Mouse (Mus musculus): Measurements from ENCODE around the gene Vps16. TPM values are rescaled to one million over a fixed set of nuclear protein-coding genes. Genes with fewer than 3 reads are reported as not detected.

Gene Vps16
- polyA plus RNA-seq, 1 experiment from 2014 or later: 67.1 TPM

- in situ Hi-C loops (cut with MboI; ENCODE audit: low pct_unique_long_range_greater_than_20kb): no loop called here
- DNase-seq (ENCODE audit: low read depth, low spot score): no peak
- POLR2A ChIA-PET: no interaction called here
- TF ChIP-seq CTCF (IDR thresholded peaks at IDR 0.05): no peak
- H3K27me3 ChIP-seq: no peaks in the 10 kb centered on the region
- CTCF ChIA-PET: interaction anchor here (1.4 to 2.9 kb wide), 4 partner anchors 9 to 14 kb away, joined by 3 to 16 read pairs (median 6); no protein-coding TSS in a partner anchor
- ATAC-seq: no peak
These were observed 2.1 kb upstream of the Vps16 start for GRCm38 (mm10) chr2:130421781-130422620.

- in situ Hi-C loops (cut with MboI; ENCODE audit: low pct_unique_long_range_greater_than_20kb): no loop called here
- ChIA-PET POLR2A (interaction anchor here (0.6 to 1.5 kb wide), 2 partner anchors 10 to 1668 kb away, joined by 4 to 7 read pairs; no protein-coding TSS in a partner anchor), CTCF (interaction anchor here (0.7 to 2.9 kb wide), 5 partner anchors 10 to 34 kb away, joined by 3 to 16 read pairs (median 3); no protein-coding TSS in a partner anchor)
- peak; percentile 20 for DNase-seq (ENCODE audit: low read depth, low spot score)
- peak; percentile 40 for ATAC-seq
- TF ChIP-seq CTCF (IDR thresholded peaks at IDR 0.05): no peak
- H3K27me3 ChIP-seq: no peaks in the 10 kb centered on the region
These were observed 578 bp upstream of the Vps16 start for GRCm38 (mm10) chr2:130423397-130424125.

- CTCF ChIA-PET: interaction anchor here (0.9 to 1.8 kb wide), 6 partner anchors 8 to 139 kb away, joined by 3 to 9 read pairs (median 4); partner anchors contain the start of gene Mrps26
These were observed 973 bp downstream of the Vps16 start for GRCm38 (mm10) chr2:130425112-130425511.

GRCm38 (mm10) chr2:130429851-130430250 lies 5.7 kb downstream of the Vps16 start:
- ChIA-PET POLR2A (interaction anchor here (0.6 kb wide), 2 partner anchors 45 to 96 kb away, joined by 3 to 5 read pairs; no protein-coding TSS in a partner anchor), CTCF (no interaction called here)
- no peak for ATAC-seq
- in situ Hi-C loops (cut with MboI; ENCODE audit: low pct_unique_long_range_greater_than_20kb): no loop called here
- no peak for TF ChIP-seq CTCF (IDR thresholded peaks at IDR 0.05)
- no peak for DNase-seq (ENCODE audit: low read depth, low spot score)
- H3K27me3 ChIP-seq: no peaks in the 10 kb centered on the region

More at GRCm38 (mm10) chr2:130425112-130425511, 973 bp downstream of the Vps16 start:
- no peak for DNase-seq (ENCODE audit: low read depth, low spot score)
- in situ Hi-C loops (cut with MboI; ENCODE audit: low pct_unique_long_range_greater_than_20kb): no loop called here
- TF ChIP-seq CTCF (IDR thresholded peaks at IDR 0.05): no peak
- H3K27me3 ChIP-seq: no peaks in the 10 kb centered on the region
- ATAC-seq: no peak
- POLR2A ChIA-PET: interaction anchor here (1.5 kb wide), 1 partner anchor 9 kb away, joined by 4 read pairs; no protein-coding TSS in a partner anchor

- POLR2A ChIA-PET: interaction anchor here (0.6 kb wide), 1 partner anchor 95 kb away, joined by 3 read pairs; no protein-coding TSS in a partner anchor
- ATAC-seq (no peak), DNase-seq (ENCODE audit: low read depth, low spot score) (no peak)
- no peaks in the 10 kb centered on the region for H3K27me3 ChIP-seq
- CTCF ChIA-PET: no interaction called here
- in situ Hi-C loops (cut with MboI; ENCODE audit: low pct_unique_long_range_greater_than_20kb): no loop called here
- no peak for TF ChIP-seq CTCF (IDR thresholded peaks at IDR 0.05)
These were observed 6.3 kb downstream of the Vps16 start for GRCm38 (mm10) chr2:130430484-130430883.

GRCm38 (mm10) chr2:130432157-130432556 lies 8.0 kb downstream of the Vps16 start:
- POLR2A ChIA-PET: no interaction called here
- CTCF ChIA-PET: interaction anchor here (1.2 to 2.4 kb wide), 3 partner anchors 8 to 19 kb away, joined by 3 to 9 read pairs (median 3); partner anchors contain the start of genes Pced1a and Vps16
- in situ Hi-C loops (cut with MboI; ENCODE audit: low pct_unique_long_range_greater_than_20kb): no loop called here

GRCm38 (mm10) chr2:130433152-130433551 lies 9.0 kb downstream of the Vps16 start:
- H3K27me3 ChIP-seq: no peaks in the 10 kb centered on the region
- TF ChIP-seq CTCF (IDR thresholded peaks at IDR 0.05): no peak
- DNase-seq (ENCODE audit: low read depth, low spot score) (no peak), ATAC-seq (no peak)
- in situ Hi-C loops (cut with MboI; ENCODE audit: low pct_unique_long_range_greater_than_20kb): no loop called here
- POLR2A ChIA-PET: interaction anchor here (0.6 to 1.7 kb wide), 2 partner anchors 9 to 42 kb away, joined by 4 to 12 read pairs; partner anchors contain the start of genes Pced1a and Vps16
- CTCF ChIA-PET: interaction anchor here (0.8 to 2.4 kb wide), 5 partner anchors 9 to 44 kb away, joined by 3 to 9 read pairs (median 3); partner anchors contain the start of genes Pced1a and Vps16

More at GRCm38 (mm10) chr2:130432157-130432556, 8.0 kb downstream of the Vps16 start:
- ATAC-seq (no peak), DNase-seq (ENCODE audit: low read depth, low spot score) (no peak)
- no peaks in the 10 kb centered on the region for H3K27me3 ChIP-seq
- no peak for TF ChIP-seq CTCF (IDR thresholded peaks at IDR 0.05)

- DNase-seq (ENCODE audit: low read depth, low spot score) (no peak), ATAC-seq (no peak)
- ChIA-PET POLR2A (interaction anchor here (0.7 kb wide), 1 partner anchor 12 kb away, joined by 3 read pairs; the partner anchor contains the start of gene Pced1a), CTCF (interaction anchor here (0.6 to 1.4 kb wide), 4 partner anchors 8 to 48 kb away, joined by 3 to 4 read pairs (median 3); partner anchors contain the start of gene Vps16)
- no peak for TF ChIP-seq CTCF (IDR thresholded peaks at IDR 0.05)
- in situ Hi-C loops (cut with MboI; ENCODE audit: low pct_unique_long_range_greater_than_20kb): no loop called here
- no peaks in the 10 kb centered on the region for H3K27me3 ChIP-seq
These were observed 12.6 kb downstream of the Vps16 start for GRCm38 (mm10) chr2:130436769-130437168.

GRCm38 (mm10) chr2:130438861-130439260 lies 14.7 kb downstream of the Vps16 start:
- POLR2A ChIA-PET: no interaction called here
- H3K27me3 ChIP-seq: no peaks in the 10 kb centered on the region
- no peak for TF ChIP-seq CTCF (IDR thresholded peaks at IDR 0.05)
- in situ Hi-C loops (cut with MboI; ENCODE audit: low pct_unique_long_range_greater_than_20kb): no loop called here
- ATAC-seq: no peak
- CTCF ChIA-PET: no interaction called here
- no peak for DNase-seq (ENCODE audit: low read depth, low spot score)

GRCm38 (mm10) chr2:130439840-130440480 lies 15.8 kb downstream of the Vps16 start:
- in situ Hi-C loops (cut with MboI; ENCODE audit: low pct_unique_long_range_greater_than_20kb): no loop called here
- POLR2A ChIA-PET: interaction anchor here (0.5 kb wide), 1 partner anchor 13 kb away, joined by 4 read pairs; no protein-coding TSS in a partner anchor
- H3K27me3 ChIP-seq: no peaks in the 10 kb centered on the region
- DNase-seq (ENCODE audit: low read depth, low spot score): no peak
- CTCF ChIA-PET: no interaction called here
- no peak for TF ChIP-seq CTCF (IDR thresholded peaks at IDR 0.05)
- ATAC-seq: no peak
